Mouse (Mus musculus) brain, embryonic 18.5 days (tissue): ENCODE measurements around the gene Draxin.
A peak's percentile ranks its signal among the peaks of the same experiment; 100 is the strongest.
"Not testable (repeated sequence)": the region's sequence is repeated elsewhere in the genome, so short reads cannot be mapped to it uniquely, and the experiment has no call there.

Source experiments
- DNase-seq: peaks from one replicate; pipeline ENCODE4 v3.0.0-alpha.2; 2012; ENCODE audit warnings: low read depth, low spot score

Draxin gene

GRCm38 (mm10) chr4:148151267-148152168 lies 21.0 kb upstream of the Draxin start, which contains the start of gene Fbxo6:
Gene Fbxo6 (minus strand): TSS chr4:148152140.
- peak; percentile 77 for DNase-seq

DNA sequence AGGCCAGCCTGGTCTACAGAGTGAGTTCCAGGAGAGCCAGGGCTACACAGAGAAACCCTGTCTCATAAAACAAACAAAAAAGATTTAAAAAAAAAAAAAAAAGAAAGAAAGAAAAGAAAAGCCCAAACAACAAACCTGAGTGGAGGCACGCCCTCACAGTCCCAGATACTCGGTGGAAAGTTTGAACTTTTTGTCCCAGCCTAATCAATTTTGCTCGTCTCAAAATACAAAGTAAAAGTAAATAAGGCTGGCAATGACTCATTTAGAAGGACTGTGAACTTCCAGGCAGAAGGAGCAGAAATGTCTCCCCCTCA lies 20.4 kb upstream of the Draxin start:
- DNase-seq: no peak

DNA sequence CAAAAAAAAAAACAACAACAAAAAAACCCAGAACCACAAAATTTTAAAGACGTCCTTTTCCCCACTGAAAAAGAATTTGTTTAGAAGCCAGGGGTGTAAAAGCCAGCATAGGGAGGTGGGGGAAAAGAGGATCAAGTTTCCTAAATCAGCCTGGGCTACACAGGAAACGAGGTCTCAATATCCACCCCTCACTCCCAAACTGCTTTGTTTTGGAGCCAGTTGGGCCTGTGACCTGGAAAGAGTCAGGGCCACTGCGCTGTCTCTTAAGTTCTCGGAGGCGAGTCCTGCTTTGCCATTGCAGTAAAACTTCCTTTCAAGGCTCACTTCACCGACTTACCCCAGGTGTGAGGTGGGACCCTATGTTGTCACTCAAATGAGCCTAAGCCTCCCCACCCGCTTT lies 19.7 kb upstream of the Draxin start:
- no peak for DNase-seq

GRCm38 (mm10) chr4:148149540-148149939 lies 19.0 kb upstream of the Draxin start:
- no peak for DNase-seq

DNA sequence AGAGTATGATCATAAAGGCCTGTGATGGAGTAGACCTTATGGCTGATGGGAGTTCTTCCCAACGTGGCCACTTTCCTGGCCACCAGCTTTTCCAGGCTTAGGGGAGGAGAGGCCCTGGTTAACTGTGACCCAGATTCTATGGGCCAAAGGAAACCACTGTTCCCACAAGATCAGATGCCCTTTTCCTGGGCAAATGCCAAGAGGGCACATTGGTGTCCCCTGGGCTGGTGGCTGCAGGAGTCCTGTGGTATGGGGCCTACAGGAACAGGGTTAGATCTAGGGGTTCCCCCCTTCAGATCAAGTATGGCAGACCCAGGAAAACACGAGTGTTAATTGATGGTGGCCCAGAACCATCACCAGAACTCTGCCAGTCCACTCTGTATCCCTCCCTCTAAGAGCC lies 17.2 kb upstream of the Draxin start:
- no peak for DNase-seq

GRCm38 (mm10) chr4:148143721-148144120 lies 13.2 kb upstream of the Draxin start:
- DNase-seq: no peak

DNA sequence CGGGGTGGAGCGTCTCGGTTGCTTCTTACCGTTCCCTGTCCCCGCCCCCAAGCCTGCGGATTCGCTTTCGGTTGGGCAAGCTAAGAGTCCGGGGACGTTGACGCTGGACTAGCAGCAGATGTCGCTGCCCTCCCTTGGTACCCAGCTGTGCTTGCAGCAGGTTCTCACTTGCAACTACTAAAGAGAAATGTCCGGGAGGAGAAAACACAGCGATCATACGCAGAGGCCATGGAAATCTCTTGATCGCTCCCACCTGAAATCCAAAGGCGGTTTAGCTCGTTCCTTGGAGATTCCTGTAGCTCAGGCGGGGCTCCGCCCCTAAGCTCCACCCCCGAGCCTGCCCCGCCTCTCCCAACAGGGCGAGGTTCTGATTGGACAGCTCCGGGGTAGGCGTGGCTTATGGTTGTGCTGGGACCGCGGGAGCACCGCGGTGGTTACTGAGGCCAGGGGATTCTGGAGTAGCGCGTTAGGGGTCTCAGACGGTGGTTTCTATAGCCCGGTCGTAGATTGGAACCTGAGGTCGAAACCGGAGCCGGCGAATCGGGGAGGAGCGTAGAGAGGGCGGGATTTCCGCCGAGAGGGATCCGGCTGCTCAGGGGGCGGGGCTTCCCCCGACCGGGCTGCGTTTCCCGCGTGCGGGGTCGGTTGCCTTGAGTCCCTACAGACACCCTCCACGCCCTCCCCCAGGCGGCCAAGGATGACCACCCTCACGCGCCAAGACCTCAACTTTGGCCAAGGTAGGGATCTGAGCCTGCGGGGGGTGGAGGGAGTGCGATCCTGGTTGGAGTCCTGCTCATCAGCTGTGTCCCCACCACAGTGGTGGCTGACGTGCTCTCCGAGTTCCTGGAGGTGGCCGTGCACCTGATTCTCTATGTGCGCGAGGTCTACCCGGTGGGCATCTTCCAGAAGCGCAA lies 9.9 kb upstream of the Draxin start:
- DNase-seq: peak; percentile 81

DNA sequence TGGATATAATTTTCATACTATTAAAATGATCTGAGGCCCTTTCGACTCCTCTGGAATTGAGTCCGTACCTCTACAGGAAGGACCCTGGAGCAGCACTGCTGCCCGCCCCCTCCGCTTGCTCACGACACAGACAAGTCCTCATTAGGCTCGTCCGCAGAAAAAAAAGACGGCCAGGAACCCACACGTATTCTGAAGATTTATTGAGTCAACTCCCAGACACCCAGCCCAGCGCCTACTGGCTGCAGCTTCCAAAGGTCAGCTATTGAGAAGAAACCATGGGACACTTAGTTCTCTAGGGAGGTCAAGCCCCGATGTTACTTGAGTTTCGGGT lies 9.2 kb upstream of the Draxin start:
- DNase-seq: no peak

GRCm38 (mm10) chr4:148137503-148137902 lies 7.0 kb upstream of the Draxin start:
- DNase-seq: no peak

DNA sequence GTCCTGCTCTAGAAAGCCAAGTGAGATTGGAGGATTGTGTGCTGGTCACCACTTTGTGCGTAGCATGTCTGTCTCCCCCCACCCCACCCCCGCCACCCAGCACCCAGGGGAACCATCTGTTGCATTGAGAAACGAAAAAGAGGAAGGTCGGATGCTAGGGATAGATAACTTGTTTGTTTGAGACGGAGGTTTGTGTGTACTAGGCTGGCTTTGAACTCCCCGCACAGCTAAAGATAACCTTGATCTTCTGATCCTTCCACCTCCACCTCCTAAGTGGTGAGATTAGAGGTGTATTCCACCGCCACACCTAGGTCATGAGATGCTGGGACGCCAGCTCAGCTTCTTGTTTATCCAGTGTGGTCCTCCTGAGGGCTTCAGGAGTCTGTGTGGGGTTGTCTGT lies 4.5 kb upstream of the Draxin start:
- DNase-seq: no peak

DNA sequence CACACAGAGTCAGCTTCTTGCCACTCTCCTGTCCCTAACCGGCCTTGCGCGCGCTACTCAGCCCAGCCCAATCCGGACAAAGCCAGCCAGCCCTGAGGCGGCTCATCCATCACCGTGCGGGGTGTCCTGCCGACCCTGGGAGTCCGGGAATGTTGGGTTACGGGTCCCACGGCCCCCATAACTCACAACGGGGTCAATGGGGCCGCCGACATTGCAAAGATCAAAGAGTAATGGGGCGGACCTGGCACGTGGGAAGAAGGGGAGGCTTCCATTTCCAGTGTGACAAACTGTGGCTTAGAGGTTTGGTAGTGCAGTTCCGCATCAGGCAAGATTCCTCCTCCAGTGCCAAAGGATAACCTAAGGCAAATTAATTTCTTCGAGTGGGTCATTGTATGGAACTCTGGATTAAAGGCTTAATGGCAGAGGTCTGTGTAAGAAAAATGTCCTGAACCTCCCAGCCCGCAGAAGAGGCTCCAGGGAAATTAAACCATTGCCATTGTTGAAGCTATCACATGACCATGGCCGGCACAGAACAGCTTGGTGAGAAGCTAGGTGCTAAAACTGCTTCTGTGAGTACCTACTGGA lies 1.1 kb upstream of the Draxin start:
- no peak for DNase-seq

GRCm38 (mm10) chr4:148130133-148130532 lies 365 bp downstream of the Draxin start, which contains the start of gene Mad2l2:
Gene Mad2l2 (plus strand): TSS chr4:148130384.
- DNase-seq: no peak

GRCm38 (mm10) chr4:148128672-148129071 lies 1.8 kb downstream of the Draxin start:
- no peak for DNase-seq

DNA sequence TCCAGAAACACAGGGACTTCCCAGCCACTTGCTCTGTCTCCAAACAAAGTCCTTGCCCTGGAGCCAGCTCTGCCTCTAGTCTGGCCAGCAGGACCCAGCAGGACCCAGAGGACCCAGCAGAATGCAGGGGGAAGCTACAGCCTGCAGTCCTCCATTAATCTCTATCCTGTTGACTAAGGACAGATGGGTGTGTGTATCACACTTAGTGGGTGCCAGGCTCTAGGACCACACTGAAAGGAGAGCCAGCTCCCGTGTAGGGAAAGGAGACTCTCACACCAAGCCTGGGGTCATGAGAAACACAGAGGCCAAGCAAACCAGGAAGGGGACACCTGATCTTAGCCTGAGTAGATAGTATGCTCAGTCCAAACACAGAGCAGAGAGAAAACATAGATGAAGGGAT lies 2.3 kb downstream of the Draxin start:
- no peak for DNase-seq

DNA sequence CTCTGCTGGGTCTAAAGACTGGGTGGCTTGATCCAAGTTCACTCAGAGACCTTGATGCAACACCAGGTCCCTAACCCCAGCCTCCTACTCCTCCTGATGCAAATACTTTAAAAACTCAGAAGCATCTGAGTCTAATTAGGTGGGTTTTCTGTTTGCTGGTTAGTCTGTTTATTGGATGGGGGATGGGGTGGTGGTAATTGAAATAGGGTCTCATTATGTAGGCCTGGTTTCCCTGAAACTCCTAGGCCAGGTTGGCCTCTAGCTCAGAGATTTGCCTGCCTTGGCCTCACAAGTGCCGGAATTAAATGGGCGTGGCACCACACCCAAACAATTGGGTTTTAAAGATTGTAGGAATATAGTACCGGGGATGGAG lies 7.8 kb downstream of the Draxin start:
- no peak for DNase-seq

- DNase-seq: no peak
Observed at GRCm38 (mm10) chr4:148121982-148122693, 8.4 kb downstream of the Draxin start.

DNA sequence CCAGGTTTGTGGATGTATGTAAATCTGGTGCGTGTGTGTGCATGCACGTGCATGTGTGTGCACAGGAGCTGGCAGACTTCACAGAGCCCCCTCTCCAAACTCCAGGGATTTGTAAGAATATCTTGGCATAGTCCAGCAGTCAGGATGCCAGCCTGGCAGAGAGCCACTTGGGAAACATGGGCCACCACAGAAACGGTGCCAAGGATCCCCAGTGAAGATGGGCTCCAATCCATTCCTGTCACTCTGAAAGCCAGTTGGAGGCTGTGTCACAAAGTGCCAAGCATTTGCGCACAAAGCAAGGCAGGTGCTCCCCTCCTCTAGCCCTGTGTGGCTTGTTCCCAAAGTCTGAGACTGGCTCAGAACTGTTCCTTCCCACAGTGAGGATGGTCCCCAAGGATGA lies 9.1 kb downstream of the Draxin start:
- peak; percentile 84 for DNase-seq

DNA sequence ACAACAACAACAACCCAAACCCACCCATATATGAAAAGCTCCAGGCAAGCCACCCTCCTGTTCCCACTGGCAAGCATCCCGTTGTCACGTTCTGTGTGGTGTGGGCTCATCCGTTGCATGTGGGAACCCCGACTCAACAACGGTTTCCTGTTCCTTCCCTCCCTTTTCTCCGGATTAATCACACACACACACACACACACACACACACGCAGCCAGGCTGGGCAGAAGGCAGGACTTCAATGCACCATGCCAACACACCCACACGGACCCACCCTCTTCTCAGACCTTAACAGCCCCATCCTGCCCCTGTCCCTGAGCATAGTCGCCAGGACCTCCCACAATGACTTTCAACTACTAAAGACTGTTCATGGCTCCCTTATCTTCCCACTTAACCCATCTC lies 9.9 kb downstream of the Draxin start:
- no peak for DNase-seq

- DNase-seq: not testable (repeated sequence)
Observed at GRCm38 (mm10) chr4:148119578-148119977, 10.9 kb downstream of the Draxin start.

DNA sequence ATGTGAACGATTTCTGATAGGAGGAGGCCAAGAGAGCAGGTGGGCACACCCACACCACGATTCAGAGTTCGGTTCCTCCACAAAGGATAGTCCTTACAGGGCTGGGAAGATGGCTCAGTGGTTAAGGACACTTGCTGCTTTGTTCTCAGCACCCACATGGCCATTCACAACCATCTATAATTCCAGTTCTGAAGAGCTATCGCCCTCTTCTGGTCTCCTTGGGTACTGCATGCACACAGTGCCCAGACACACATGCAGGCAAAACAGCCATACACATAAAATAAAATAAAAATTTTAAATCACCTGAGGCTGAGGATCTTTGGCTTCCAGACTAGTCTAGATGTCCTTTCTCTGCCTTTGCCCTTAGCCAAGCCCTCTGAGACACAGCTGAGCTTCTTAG lies 13.1 kb downstream of the Draxin start:
- no peak for DNase-seq

GRCm38 (mm10) chr4:148116657-148117056 lies 13.8 kb downstream of the Draxin start:
- no peak for DNase-seq

- DNase-seq: no peak
Observed at GRCm38 (mm10) chr4:148115467-148115866, 15.0 kb downstream of the Draxin start.
